Mouse (Mus musculus) adrenal gland, adult 2 months (tissue): ENCODE results near the gene Galnt10. TPM values are rescaled to one million over a fixed set of nuclear protein-coding genes. Genes with fewer than 3 reads are reported as not detected.

ENCODE experiments used
- DNase-seq: peaks from one replicate; pipeline ENCODE4 v3.0.0; 2021
- polyA plus RNA-seq: library from polyadenylated mRNA; depleted of rRNA; stranded (reverse); fragments of >200 nt; gene quantifications from 2 replicates; pipeline ENCODE4 v1.2.3, GENCODE M21; 2012
- total RNA-seq, 2 experiments: library from RNA; stranded (reverse); gene quantifications; 2 replicates each; pipeline ENCODE4 v1.2.3; 2021

The Galnt10 gene
- total and polyA plus RNA-seq, 3 experiments = 33.8 to 54.5 (median 50.2) TPM

GRCm38 (mm10) chr11:57635148-57635547 lies 10.1 kb upstream of the Galnt10 start:
- DNase-seq = no peak

DNA sequence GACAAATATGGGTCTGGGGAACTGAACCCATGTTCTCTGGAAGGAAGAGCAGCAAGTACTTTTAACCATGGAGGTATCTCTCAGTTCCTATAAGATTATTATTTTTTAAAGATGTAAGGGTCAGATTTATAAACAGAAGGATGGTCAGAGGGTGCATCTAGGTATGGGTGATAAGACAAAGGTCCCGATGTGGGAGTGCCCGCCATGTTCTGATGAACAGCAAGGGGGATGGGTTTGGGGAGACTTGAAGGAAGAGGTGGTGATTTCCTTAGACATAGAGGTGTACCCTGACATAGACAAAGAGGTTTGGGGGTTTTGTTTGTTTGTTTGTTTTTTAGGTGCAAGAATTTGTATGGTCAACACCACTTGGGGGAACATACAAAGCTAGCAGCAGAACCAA lies 1.6 kb upstream of the Galnt10 start:
- no peak for DNase-seq

DNA sequence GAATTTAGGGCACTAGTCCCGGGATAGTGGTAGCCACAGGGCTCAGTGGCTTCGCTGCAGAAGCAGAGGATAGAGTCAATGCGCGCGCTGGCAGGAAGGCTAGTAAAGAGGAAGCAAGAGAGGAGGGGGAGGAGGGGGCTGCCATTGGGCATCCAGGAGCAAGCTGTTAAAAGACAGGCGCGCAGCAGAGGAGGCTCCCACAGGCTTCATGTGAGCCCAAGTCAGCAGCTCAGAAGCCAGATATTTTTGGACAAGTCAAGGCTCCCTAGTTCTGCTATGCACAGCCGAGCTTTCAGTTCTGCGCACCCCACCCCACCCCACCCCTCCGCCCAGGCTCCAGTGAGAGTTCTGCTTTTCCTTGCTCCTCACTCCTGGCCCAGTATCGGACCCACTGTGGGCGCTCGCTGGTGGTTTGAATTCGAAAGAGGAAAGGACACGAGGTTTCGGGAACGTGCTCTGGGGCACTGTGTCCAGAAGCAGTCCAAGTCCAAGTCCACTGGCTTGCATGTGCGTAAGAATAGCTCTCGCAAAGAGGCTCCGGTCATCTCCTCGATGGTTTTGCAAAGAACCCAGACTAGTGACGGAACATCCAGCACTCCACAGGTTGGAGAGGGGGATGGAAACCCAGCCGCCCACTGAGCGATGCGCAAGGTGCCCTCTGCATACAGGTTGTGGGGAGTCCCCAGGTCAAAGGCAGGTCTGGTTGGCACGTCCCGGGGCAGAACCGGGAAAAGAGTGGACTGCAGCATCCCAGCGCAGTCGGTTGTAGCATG lies 811 bp upstream of the Galnt10 start:
- DNase-seq = no peak

- no peak for DNase-seq
Observed at GRCm38 (mm10) chr11:57645847-57646246, 605 bp downstream of the Galnt10 start.

GRCm38 (mm10) chr11:57646416-57646815 lies 1.2 kb downstream of the Galnt10 start:
- DNase-seq = no peak

- DNase-seq = peak; percentile 42
Observed at GRCm38 (mm10) chr11:57646940-57647339, 1.7 kb downstream of the Galnt10 start.

- peak; percentile 77 for DNase-seq
Observed at GRCm38 (mm10) chr11:57647446-57647845, 2.2 kb downstream of the Galnt10 start.

- no peak for DNase-seq
Observed at GRCm38 (mm10) chr11:57648196-57648800, 3.1 kb downstream of the Galnt10 start.

DNA sequence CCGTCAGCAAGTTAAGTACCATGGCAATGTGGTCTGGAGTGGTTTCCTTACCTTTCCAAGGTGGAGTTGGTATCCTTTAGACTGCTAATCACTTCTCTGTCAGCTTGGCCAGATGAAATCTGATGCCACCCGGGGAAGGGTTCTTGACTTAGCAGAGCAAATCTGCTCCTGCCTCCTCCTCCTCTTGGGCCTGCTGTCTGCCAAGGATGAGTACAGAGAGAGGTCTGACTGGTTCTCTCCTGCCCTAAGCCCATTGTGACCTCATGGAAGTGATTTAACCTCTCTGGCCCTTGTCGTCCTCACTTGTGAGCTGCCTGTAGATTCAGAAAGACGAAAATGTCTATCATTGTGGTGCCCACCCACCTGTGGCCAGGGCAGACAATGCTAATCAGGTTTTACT lies 4.0 kb downstream of the Galnt10 start:
- no peak for DNase-seq

GRCm38 (mm10) chr11:57649671-57650070 lies 4.4 kb downstream of the Galnt10 start:
- DNase-seq = no peak

- DNase-seq = no peak
Observed at GRCm38 (mm10) chr11:57650867-57651266, 5.6 kb downstream of the Galnt10 start.

- DNase-seq = no peak
Observed at GRCm38 (mm10) chr11:57651281-57651810, 6.1 kb downstream of the Galnt10 start.

DNA sequence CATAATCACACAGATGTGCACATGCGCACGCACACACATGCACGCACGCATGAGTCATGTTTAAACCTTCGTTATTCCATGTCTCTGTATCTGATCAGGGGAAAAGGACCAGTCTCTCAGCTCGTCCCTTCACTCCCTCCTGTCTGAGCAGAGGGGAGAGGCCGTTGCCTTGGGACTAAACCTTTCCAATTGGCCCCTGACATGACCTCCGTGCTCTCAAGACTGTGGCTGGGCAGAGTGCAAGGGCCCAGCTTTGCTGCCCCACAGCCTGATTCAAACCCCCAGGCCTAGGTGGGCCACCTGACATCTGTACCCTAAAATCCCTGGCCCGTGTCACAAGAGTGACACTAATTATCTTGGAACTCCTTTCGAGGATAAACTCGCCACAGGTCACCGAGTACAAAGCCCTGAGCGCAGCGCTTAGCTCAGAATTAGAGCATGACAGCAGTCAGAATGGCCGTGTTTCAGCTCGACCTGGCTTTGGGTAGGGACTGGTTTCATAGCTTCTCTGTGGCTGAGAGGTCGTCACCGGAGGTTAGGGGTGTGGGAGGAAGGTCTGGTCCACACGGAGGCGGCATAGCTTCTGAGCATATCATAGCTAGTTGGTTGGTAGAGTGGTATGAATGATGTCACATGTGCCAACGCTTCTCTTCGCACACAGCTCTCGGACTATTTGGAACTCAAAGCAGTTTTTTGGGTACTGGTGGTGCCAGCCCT lies 7.1 kb downstream of the Galnt10 start:
- DNase-seq = no peak

- no peak for DNase-seq
Observed at GRCm38 (mm10) chr11:57652923-57653660, 7.8 kb downstream of the Galnt10 start.

GRCm38 (mm10) chr11:57653796-57654195 lies 8.6 kb downstream of the Galnt10 start:
- DNase-seq = no peak

GRCm38 (mm10) chr11:57654386-57654785 lies 9.1 kb downstream of the Galnt10 start:
- DNase-seq = no peak

GRCm38 (mm10) chr11:57654977-57655397 lies 9.7 kb downstream of the Galnt10 start:
- DNase-seq = no peak

GRCm38 (mm10) chr11:57655669-57656325 lies 10.6 kb downstream of the Galnt10 start:
- no peak for DNase-seq

DNA sequence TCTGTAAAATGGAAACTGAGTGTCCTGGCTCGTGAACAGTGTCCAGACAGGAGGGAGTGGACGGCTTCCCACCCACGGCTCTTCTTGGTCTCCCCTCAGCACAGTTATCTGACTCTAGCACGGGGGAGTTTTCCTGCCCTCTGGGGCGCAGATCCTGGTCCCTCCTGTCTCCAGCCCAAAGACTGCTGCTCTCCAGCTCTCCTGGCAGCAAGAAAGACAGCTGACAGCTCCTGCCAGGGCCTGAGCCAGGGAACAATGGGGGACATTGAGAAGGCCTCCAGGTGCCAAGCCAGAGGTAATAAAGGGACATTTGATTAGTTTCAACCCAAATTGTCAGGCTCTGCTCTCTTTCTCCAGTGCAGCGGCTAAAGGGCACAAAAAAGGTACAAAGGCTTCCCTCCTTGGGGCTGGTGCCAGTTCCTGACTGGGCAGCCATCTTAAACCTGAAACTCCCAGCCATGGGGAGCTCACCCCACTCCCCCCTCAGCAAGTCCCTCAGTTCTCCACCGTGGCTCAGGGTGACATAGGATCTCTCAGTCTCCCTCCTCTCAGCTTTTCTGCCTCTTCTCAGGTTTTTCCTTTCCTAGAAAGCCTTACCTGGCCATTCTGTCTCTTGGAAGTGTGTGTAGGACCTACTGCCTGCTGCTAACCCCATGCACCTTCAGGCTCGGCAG lies 11.5 kb downstream of the Galnt10 start:
- no peak for DNase-seq

- DNase-seq = no peak
Observed at GRCm38 (mm10) chr11:57657370-57658072, 12.3 kb downstream of the Galnt10 start.
